Comparison of ENCODE assay signal across 16 mouse cellular contexts in the genomic region with DNA sequence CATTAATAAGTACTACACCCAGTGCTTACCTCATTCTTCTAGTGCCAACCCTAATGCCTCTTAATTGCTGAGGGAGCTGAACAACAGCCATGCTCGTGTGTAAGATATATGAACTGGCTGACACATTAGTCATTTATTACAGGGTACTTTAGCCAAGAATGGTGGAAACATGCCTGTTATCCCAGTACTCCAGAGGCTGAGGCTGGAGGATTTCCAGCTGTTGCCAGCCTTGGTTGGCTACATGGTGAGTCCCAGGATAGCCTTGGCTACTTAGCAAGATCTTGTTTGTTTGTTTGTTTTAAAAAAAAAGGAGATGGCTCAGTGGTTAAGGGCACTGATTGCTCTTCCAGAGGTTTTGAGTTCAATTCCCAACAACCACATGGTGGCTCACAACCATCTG. TPM values are rescaled to one million over a fixed set of nuclear protein-coding genes. Genes with fewer than 3 reads are reported as not detected.
DNase-seq lines count a peak whose midpoint lies in the region; ATAC-seq and TF ChIP-seq lines count a peak whose summit lies in the region.
"Had no signal": no experiment of that assay in that cellular context is flagged by ENCODE, and none has a peak within 500 bp of the region (broad histone marks: within the 10 kb centered on the region; RNA-seq: fewer than 3 reads in every experiment).

No protein-coding gene starts in this region.

- WGBS in lung, embryonic 14.5 days, result 22% methylated on average over 1 of the region's 1 CpGs
- WGBS in lung, adult 2 months, result 22% methylated on average over 1 of the region's 1 CpGs
- 32% methylated on average over 1 of the region's 1 CpGs for WGBS in liver, embryonic 15.5 days (ENCODE audit: insufficient replicate concordance)

- H3K27me3 ChIP-seq in lung, embryonic 14.5 days (ENCODE audit: insufficient read depth, low read length), result no peaks in the 10 kb centered on the region
- no peaks in the 10 kb centered on the region for H3K27me3 ChIP-seq in liver, embryonic 15.5 days
- H3K27me3 ChIP-seq: forebrain, embryonic 13.5 days had no signal

- TF ChIP-seq CTCF in lung, embryonic 14.5 days (IDR thresholded peaks at IDR 0.05; ENCODE audit: low read depth), result no peak
- TF ChIP-seq CTCF in lung, adult 2 months (IDR thresholded peaks at IDR 0.05; ENCODE audit: insufficient read depth, low read length), result no peak

- H3K9ac ChIP-seq in lung, embryonic 14.5 days, result no peak overlapping the region
- H3K9ac ChIP-seq in liver, embryonic 15.5 days, result peak overlapping the region; percentile 34
- H3K9ac ChIP-seq: forebrain, embryonic 13.5 days had no signal

- H3K4me3 ChIP-seq in lung, embryonic 14.5 days (ENCODE audit: low read depth, low read length), result no peak overlapping the region
- H3K4me3 ChIP-seq in lung, adult 2 months (replicated peaks; ENCODE audit: extremely low read depth, low read depth, low read length), result no peak overlapping the region
- peak overlapping the region; percentile 100 for H3K4me3 ChIP-seq in liver, embryonic 15.5 days (replicated peaks)

- no peaks in the 10 kb centered on the region; the same call in 1 of the 2 replicates for H3K36me3 ChIP-seq in lung, embryonic 14.5 days (ENCODE audit: insufficient read depth)
- H3K36me3 ChIP-seq in liver, embryonic 15.5 days (replicated peaks), result peaks cover 38% of the 10 kb centered on the region

- no peak overlapping the region for H3K27ac ChIP-seq in lung, embryonic 14.5 days (ENCODE audit: low read depth)
- peak overlapping the region; percentile 71 for H3K27ac ChIP-seq in liver, embryonic 15.5 days (replicated peaks)
- H3K27ac ChIP-seq: forebrain, embryonic 13.5 days; heart, adult 2 months; limb, embryonic 10.5 days had no signal

- peak; percentile 30 for DNase-seq in CD4-positive, CD25-positive, alpha-beta regulatory T cell, adult 2 months (ENCODE audit: low read depth, low spot score)
- peak; percentile 50 for DNase-seq in lung, embryonic 14.5 days
- DNase-seq in lung, adult 2 months, result no peak
- DNase-seq in NIH3T3 (ENCODE audit: low read depth), result peak; percentile 67
- DNase-seq in gastrocnemius, postnatal 4 days (ENCODE audit: low spot score in 2 of 2), result no peak
- no peak for DNase-seq in ovary, adult 18-20 months (ENCODE audit: low spot score)
- DNase-seq: adrenal gland, postnatal 14 days; cerebellum, postnatal 25 days; heart, adult 2 months; kidney, adult 9 months; spleen, adult 18-20 months; thymus, postnatal 4 days had no signal

- H3K9me3 ChIP-seq in lung, embryonic 14.5 days (ENCODE audit: low read depth, low read length), result no peaks in the 10 kb centered on the region
- no peaks in the 10 kb centered on the region for H3K9me3 ChIP-seq in liver, embryonic 15.5 days (replicated peaks)
- H3K9me3 ChIP-seq: forebrain, embryonic 13.5 days; limb, embryonic 10.5 days had no signal

- H3K4me1 ChIP-seq in lung, embryonic 14.5 days (ENCODE audit: insufficient read depth), result no peaks in the 10 kb centered on the region
- H3K4me1 ChIP-seq in lung, adult 2 months (ENCODE audit: control insufficient read depth, insufficient read depth, low read length), result peaks cover 9% of the 10 kb centered on the region
- peaks cover 72% of the 10 kb centered on the region for H3K4me1 ChIP-seq in liver, embryonic 15.5 days (replicated peaks)

- no peak for TF ChIP-seq POLR2A in lung, adult 2 months (IDR thresholded peaks at IDR 0.05; ENCODE audit: borderline replicate concordance, extremely low read depth, low read depth, low read length)

- H3K4me2 ChIP-seq in lung, embryonic 14.5 days, result no peak overlapping the region
- H3K4me2 ChIP-seq in liver, embryonic 15.5 days, result peak overlapping the region; percentile 74

- ATAC-seq in CD4-positive, CD25-positive, alpha-beta regulatory T cell, adult 4 months, result no peak
- ATAC-seq in lung, embryonic 14.5 days (ENCODE audit: insufficient read depth), result no peak
- no peak for ATAC-seq in liver, embryonic 15.5 days (ENCODE audit: insufficient read depth)
- ATAC-seq: forebrain, embryonic 13.5 days had no signal

RNA-seq across cellular contexts. Expression of a gene that starts 2.0 kb away (rescaled TPM):
- 100 to 1,000 TPM; 125 to 134 TPM for polyA plus RNA-seq in CD4-positive, CD25-positive, alpha-beta regulatory T cell, adult 4 months (2017; shearing (Covaris generic))
- polyA plus RNA-seq in lung, embryonic 14.5 days (2014; fragmentation: Nextera tagmentation; extraction: Ambion mirVana), result 41.7 and 42.3 TPM in 2 replicates
- 19.2 and 26.0 TPM in 2 replicates for polyA plus RNA-seq in lung, adult 2 months (2012; rRNA removed)
- polyA plus RNA-seq in liver, embryonic 15.5 days (2015; fragmentation: Nextera tagmentation; extraction: Ambion mirVana), result 106 and 115 TPM in 2 replicates
- 10 to 100 TPM; 22.4 to 26.0 TPM for total RNA-seq in gastrocnemius, postnatal 4 days (2021)

RNA-seq across cellular contexts. Expression of a gene that starts 10.4 kb away (rescaled TPM):
- 1 to 10 TPM; 3.5 to 3.6 TPM for polyA plus RNA-seq in CD4-positive, CD25-positive, alpha-beta regulatory T cell, adult 4 months (2017; shearing (Covaris generic))
- polyA plus RNA-seq in lung, embryonic 14.5 days (2014; fragmentation: Nextera tagmentation; extraction: Ambion mirVana), result 16.2 and 16.3 TPM in 2 replicates
- polyA plus RNA-seq in lung, adult 2 months (2012; rRNA removed), result 0.25 and 0.44 TPM in 2 replicates
- polyA plus RNA-seq in liver, embryonic 15.5 days (2015; fragmentation: Nextera tagmentation; extraction: Ambion mirVana), result 9.1 and 9.4 TPM in 2 replicates
- total RNA-seq in gastrocnemius, postnatal 4 days (2021), result 1 to 10 TPM; 6.6 to 7.2 TPM

Comparison
In these comparisons a context has a peak if more than half of its experiments do, and no peak if none do; other contexts are left out.
1. DNase-seq: peak in CD4-positive, CD25-positive, alpha-beta regulatory T cell, adult 2 months (single experiment), lung, embryonic 14.5 days (single experiment) and NIH3T3 (single experiment); none in lung, adult 2 months (single experiment), gastrocnemius, postnatal 4 days (0 of 2) and ovary, adult 18-20 months (single experiment).